Mouse (Mus musculus): ENCODE measurements at regions not wholly inside any gene's neighbourhood (a gene's known extent, or its start where the extent isn't known, plus 50 kb on each side); places are given as distances from the start of the nearest gene placed in this dataset.

DNA sequence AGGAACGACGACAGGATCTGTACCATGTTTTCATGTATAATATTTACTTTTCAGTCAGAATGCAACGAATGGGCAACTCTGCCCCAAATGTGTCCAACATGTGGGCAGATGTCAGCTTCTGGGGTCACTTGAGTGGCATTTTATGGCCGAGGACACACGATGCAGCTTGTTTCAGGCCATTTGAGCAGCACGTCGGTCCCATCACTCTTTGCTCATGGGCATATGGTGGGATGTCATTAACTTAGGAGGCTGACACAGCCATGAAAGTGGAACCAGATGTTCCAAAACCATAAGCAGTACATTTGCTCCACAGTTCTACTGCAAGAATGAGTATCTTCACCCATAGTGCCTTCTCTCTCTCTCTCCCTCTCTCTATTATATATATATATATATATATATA, 499.1 kb upstream of the Sox9 start:
- no peak for DNase-seq

- DNase-seq: peak; percentile 2
These were observed 483.1 kb upstream of the Sox9 start for GRCm38 (mm10) chr11:112298901-112299341.

- DNase-seq: no peak
These were observed 478.9 kb upstream of the Sox9 start for GRCm38 (mm10) chr11:112303091-112303490.

DNA sequence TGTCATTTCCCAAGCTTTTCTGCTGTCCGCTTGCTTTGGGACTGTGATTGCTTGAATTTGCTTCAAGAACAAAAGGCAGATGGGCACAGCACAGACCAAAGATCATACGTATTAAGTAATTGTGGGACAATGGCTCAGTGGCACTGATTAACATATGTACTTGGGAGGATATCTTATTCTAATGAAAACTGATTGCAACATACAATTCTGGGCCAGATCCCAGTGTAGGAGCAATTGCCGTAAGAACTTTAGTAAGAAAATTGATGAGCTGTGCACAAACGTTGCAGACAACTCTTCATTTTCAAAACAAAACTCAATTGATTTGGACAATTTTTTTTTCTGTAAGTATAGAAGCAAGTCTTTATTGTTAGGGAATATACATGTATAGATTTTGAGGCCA, 456.2 kb upstream of the Sox9 start:
- DNase-seq: no peak

DNA sequence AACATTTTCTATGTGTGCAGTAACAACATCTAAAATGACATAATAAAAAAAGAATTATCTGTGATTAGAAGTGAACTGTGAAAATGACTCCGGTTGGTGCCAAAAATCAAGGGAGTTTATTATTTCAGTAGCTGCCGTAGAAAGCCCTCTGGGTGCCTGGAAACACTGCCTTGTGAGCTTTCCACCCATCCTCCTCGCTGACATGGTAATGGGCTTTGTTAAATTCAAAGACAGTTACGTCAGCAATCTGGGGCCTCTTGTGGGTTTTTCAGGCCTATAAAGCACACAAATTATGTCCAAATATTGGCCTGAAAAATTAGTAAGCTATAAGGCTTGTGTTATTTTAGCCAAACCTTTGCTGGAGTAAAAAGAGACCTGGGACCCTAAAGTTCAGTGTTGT, 454.4 kb upstream of the Sox9 start:
- no peak for DNase-seq

- DNase-seq: no peak
These were observed 436.9 kb upstream of the Sox9 start for GRCm38 (mm10) chr11:112345133-112345532.

GRCm38 (mm10) chr11:112345586-112345985, 436.4 kb upstream of the Sox9 start:
- no peak for DNase-seq

DNA sequence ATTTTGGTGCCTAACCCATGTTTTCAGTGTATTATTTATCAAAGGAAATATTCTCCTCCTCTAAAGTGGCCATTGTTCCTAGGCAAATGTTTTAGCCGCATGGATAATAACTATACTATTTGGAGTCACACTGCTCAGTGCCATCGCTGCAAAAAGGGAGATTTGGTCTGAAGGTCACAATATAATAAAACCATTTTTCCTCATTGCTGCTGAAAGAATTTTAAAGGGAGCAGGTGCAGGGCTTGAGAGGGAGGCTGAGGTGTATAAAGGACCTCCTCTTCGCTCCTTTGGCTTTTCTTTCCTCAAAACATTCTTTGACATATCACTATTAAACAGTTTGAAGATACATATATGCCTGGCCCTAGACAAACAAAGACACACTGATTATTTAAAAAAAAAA, 435.9 kb upstream of the Sox9 start:
- DNase-seq: no peak

- DNase-seq: no peak
These were observed 435.5 kb upstream of the Sox9 start for GRCm38 (mm10) chr11:112346532-112346931.

GRCm38 (mm10) chr11:112355311-112355710, 426.7 kb upstream of the Sox9 start:
- DNase-seq: no peak

DNA sequence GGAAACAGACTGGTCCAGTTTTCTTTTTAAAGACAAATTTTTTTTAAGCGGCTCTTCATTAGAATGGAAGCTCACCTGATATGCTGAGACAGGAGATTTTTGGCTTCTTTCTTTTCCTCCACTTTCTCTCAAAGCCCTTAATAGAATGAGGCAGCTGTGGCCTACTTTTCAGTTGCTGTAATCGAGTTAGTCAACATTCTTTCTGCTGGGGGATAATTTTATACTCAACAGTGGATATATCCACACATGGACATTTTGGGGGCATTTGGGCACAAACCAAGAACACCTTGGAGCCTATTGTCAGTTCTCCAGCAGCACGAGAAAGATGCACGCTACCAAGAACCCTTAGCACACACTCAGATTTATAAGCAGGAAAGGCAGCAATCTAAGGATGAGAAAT, 415.3 kb upstream of the Sox9 start:
- DNase-seq: no peak

DNA sequence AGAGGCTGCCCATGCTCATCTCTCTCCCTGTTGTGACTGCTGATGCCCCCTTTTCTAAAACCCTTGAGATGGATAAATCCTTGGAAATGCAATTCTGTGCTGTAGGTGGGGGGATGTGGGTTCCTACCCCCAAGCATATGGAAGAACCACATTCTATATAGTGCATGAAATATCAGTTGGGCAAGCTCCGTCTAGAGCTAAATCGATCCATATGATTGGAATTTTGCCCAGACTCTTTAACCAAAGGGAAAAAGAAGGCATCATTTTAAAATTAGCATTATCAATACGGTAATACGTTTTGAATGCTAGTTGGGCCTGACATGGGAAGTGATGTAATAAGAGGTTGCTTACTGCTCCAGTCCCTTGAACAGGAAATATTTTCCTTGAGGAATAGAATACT, 411.1 kb upstream of the Sox9 start:
- no peak for DNase-seq

DNA sequence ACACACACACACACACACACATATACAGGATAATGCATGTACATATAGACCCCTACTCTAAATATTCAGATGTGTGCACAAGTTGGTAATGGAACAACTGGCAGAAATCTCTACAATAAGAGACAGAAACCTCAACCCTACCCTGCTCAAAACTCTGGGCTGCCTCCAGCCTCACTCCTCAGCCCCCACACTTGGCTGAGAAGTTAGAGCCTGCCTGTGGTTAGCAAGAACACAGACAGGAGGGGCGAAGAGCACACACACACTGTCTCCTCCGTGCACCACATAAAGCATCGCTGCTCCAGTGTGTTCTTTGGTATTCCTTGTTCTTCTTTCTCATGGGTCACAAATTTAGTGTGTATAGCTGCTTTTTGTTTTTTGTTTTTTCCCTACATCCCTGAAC, 382.0 kb upstream of the Sox9 start:
- DNase-seq: no peak

DNA sequence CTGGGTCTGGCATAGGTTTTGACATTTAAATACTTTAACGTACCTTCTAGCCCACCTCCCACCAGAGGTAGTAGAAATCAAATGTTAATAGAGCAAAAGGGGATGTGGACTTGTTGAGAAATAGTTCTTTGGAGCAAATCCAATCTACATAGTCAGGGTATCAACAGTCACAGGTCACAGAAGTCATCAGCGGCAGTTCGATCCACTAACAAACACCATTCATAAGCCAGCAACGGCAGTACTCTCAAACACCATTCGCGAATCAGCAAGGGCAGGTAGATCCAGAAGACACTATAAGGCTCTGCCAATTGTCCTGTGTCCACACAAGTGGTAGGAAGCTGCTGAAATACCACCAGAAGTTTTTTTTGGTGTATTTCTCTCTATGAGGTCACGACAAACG, 374.3 kb upstream of the Sox9 start:
- no peak for DNase-seq

DNA sequence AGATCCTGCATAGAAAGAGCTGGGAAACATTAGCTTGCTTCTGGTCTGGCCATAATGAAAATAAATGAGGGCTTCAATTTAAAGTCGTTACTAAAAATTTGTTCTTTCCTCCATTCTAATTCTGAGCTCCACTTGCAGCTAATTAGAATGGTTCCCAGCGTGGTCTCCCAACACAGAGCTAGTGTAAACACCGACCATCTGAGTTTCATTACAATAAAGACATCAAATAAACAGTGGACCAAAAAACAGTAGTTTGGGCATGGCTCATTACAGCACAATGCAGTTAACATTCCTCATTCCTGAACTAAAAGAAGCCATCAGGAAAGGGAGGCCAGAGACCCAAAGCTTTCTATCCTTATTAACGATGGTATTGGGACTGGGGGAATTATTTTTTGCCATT, 369.6 kb upstream of the Sox9 start:
- DNase-seq: no peak

GRCm38 (mm10) chr11:112442639-112443038, 339.4 kb upstream of the Sox9 start:
- DNase-seq: no peak

- no peak for DNase-seq
These were observed 338.1 kb upstream of the Sox9 start for GRCm38 (mm10) chr11:112443890-112444289.

GRCm38 (mm10) chr11:112449632-112450031, 332.4 kb upstream of the Sox9 start:
- no peak for DNase-seq

GRCm38 (mm10) chr11:112450227-112450626, 331.8 kb upstream of the Sox9 start:
- DNase-seq: no peak

- DNase-seq: no peak
These were observed 323.9 kb upstream of the Sox9 start for GRCm38 (mm10) chr11:112458075-112458474.

GRCm38 (mm10) chr11:112463121-112463520, 318.9 kb upstream of the Sox9 start:
- no peak for DNase-seq

- DNase-seq: no peak
These were observed 317.6 kb upstream of the Sox9 start for GRCm38 (mm10) chr11:112464386-112464785.

GRCm38 (mm10) chr11:112470336-112470735, 311.7 kb upstream of the Sox9 start:
- DNase-seq: peak; percentile 8

- no peak for DNase-seq
These were observed 308.8 kb upstream of the Sox9 start for GRCm38 (mm10) chr11:112473237-112473636.

DNA sequence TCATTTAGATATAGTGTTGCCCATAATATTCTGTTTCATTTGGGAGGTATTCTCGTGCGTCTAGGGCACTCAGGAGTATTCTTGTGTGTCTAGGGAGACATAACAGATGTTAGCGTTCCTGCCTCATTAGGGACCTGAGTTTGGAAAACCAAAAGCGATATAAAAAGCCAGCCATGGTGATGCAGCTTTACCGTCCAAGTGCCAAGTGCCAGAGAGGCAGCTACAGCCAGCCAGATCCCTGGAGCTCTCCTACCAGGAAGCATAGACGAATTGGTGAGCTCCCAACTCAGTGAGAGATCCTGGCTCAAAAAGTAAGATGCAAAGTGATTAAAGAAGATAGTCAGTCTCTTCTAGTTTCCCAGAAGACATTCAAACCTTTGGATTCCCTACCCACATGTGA, 308.3 kb upstream of the Sox9 start:
- no peak for DNase-seq

DNA sequence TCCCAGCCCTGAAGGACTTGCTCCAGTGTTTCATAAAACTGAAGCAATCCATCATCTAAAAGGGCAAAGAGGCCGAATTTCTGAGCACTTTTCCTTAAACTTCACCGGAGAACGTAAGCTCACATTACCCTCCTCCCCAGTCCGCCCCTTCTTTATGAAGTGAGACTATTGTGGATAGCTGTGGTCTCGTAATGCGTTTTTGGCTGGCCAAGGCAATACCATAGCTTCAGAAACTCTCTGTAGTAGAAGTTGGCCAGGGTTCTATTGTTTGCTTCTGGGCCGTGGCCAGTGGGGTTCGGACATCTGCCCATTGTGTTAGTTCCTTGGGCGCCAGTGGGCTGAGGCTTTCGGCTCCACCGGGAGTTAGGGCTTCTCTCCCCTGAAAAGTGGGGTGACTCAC, 301.7 kb upstream of the Sox9 start:
- no peak for DNase-seq

All from right cerebral cortex, postnatal 4 days (tissue).